Mouse (Mus musculus) embryonic facial prominence, embryonic 13.5 days (tissue): Measurements from ENCODE around the gene St7. TPM values are rescaled to one million over a fixed set of nuclear protein-coding genes. Genes with fewer than 3 reads are reported as not detected.

ENCODE experiments used
- ATAC-seq: fragments of 200-750 bp; cut with Nextera tagmentation; 2 replicates; pipeline ENCODE4 v1.8.0; 2017; ENCODE audit warnings: low read depth; ENCODE audit not compliant: insufficient number of reproducible peaks, insufficient read depth, low FRiP score, low TSS enrichment
- H3K27ac ChIP-seq: fragments of 300-500 bp; sonication (generic); 2 replicates; pipeline ENCODE4 v1.5.1; 2015; ENCODE audit warnings: moderate library complexity, mild to moderate bottlenecking, inconsistent platforms
- H3K27me3 ChIP-seq: fragments of 300-500 bp; sonication (generic); 2 replicates; pipeline ENCODE4 v1.6.1; 2015; ENCODE audit warnings: mild to moderate bottlenecking, inconsistent platforms
- H3K36me3 ChIP-seq: fragments of 300-500 bp; sonication (generic); 2 replicates; pipeline ENCODE4 v1.6.1; 2015; ENCODE audit warnings: mild to moderate bottlenecking, inconsistent platforms
- H3K4me1 ChIP-seq: fragments of 300-500 bp; sonication (generic); 2 replicates; pipeline ENCODE4 v1.6.1; 2015; ENCODE audit warnings: inconsistent platforms
- H3K4me2 ChIP-seq: fragments of 300-500 bp; sonication (generic); 2 replicates; pipeline ENCODE4 v1.6.1; 2015; ENCODE audit warnings: moderate library complexity, mild to moderate bottlenecking, inconsistent platforms
- H3K4me3 ChIP-seq: fragments of 300-500 bp; sonication (generic); 2 replicates; pipeline ENCODE4 v1.5.1; 2015; ENCODE audit warnings: mild to moderate bottlenecking, inconsistent platforms
- H3K9ac ChIP-seq: fragments of 300-500 bp; sonication (generic); 2 replicates; pipeline ENCODE4 v1.6.1; 2015; ENCODE audit warnings: mild to moderate bottlenecking, inconsistent platforms
- H3K9me3 ChIP-seq: fragments of 300-500 bp; sonication (generic); 2 replicates; pipeline ENCODE4 v1.6.1; 2016; ENCODE audit warnings: inconsistent platforms
- WGBS: fragments of 180-500 bp; shearing (Covaris S2); methylation state at CpG from one replicate; pipeline ENCODE4 v1.1.7; 2015; ENCODE audit warnings: mixed read lengths; 5-methylcytosine and 5-hydroxymethylcytosine counted together
- polyA plus RNA-seq: library from polyadenylated mRNA; unstranded; fragments of >200 nt; fragmentation: Nextera tagmentation; extraction: Ambion mirVana; gene quantifications from 2 replicates; pipeline ENCODE4 v1.2.1, GENCODE M21; 2015

The St7 gene
- polyA plus RNA-seq, 1 experiment from 2014 or later: 25.7 TPM

GRCm38 (mm10) chr6:17790251-17790650, 97.5 kb downstream of the St7 start:
- no peak overlapping the region for H3K4me2 ChIP-seq
- ATAC-seq: no peak
- H3K36me3 ChIP-seq: no peaks in the 10 kb centered on the region

GRCm38 (mm10) chr6:17793471-17793870, 100.7 kb downstream of the St7 start:
- no peak overlapping the region for H3K9ac ChIP-seq
- H3K4me2 ChIP-seq: no peak overlapping the region
- H3K4me3 ChIP-seq: no peak overlapping the region
- no peaks in the 10 kb centered on the region for H3K36me3 ChIP-seq
- H3K27me3 ChIP-seq: no peaks in the 10 kb centered on the region
- 95% methylated on average over 3 of the region's 3 CpGs for WGBS
- ATAC-seq: no peak
- H3K9me3 ChIP-seq: no peaks in the 10 kb centered on the region
- H3K4me1 ChIP-seq: no peaks in the 10 kb centered on the region
- H3K27ac ChIP-seq: no peak overlapping the region

More at GRCm38 (mm10) chr6:17790251-17790650, 97.5 kb downstream of the St7 start:
- Histone ChIP-seq H3K4me1 (no peaks in the 10 kb centered on the region), H3K27me3 (no peaks in the 10 kb centered on the region), H3K9ac (no peak overlapping the region), H3K4me3 (no peak overlapping the region), H3K9me3 (no peaks in the 10 kb centered on the region), H3K27ac (no peak overlapping the region)
- WGBS: 69% methylated on average over 1 of the region's 1 CpGs

- Histone ChIP-seq H3K36me3 (no peaks in the 10 kb centered on the region), H3K27ac (no peak overlapping the region), H3K9me3 (no peaks in the 10 kb centered on the region), H3K4me3 (no peak overlapping the region), H3K4me1 (no peaks in the 10 kb centered on the region), H3K4me2 (no peak overlapping the region), H3K27me3 (no peaks in the 10 kb centered on the region), H3K9ac (no peak overlapping the region)
- WGBS: 88% methylated on average over 5 of the region's 5 CpGs
- no peak for ATAC-seq
These were observed 104.6 kb downstream of the St7 start for GRCm38 (mm10) chr6:17797271-17797713.

- Histone ChIP-seq H3K27me3 (no peaks in the 10 kb centered on the region), H3K4me3 (no peak overlapping the region), H3K27ac (no peak overlapping the region), H3K4me1 (no peaks in the 10 kb centered on the region), H3K9ac (no peak overlapping the region), H3K4me2 (no peak overlapping the region), H3K36me3 (no peaks in the 10 kb centered on the region), H3K9me3 (no peaks in the 10 kb centered on the region)
- ATAC-seq: no peak
- WGBS: 88% methylated on average over 5 of the region's 5 CpGs
These were observed 108.0 kb downstream of the St7 start for GRCm38 (mm10) chr6:17800694-17801093.

- Histone ChIP-seq H3K4me2 (no peak overlapping the region), H3K9ac (no peak overlapping the region), H3K9me3 (no peaks in the 10 kb centered on the region), H3K27me3 (no peaks in the 10 kb centered on the region), H3K27ac (no peak overlapping the region), H3K36me3 (no peaks in the 10 kb centered on the region), H3K4me3 (no peak overlapping the region), H3K4me1 (no peaks in the 10 kb centered on the region)
- ATAC-seq: no peak
- 76% methylated on average over 3 of the region's 3 CpGs for WGBS
These were observed 111.7 kb downstream of the St7 start for GRCm38 (mm10) chr6:17804468-17804867.

- Histone ChIP-seq H3K4me3 (no peak overlapping the region), H3K4me2 (no peak overlapping the region), H3K27me3 (no peaks in the 10 kb centered on the region), H3K36me3 (no peaks in the 10 kb centered on the region), H3K27ac (no peak overlapping the region), H3K4me1 (no peaks in the 10 kb centered on the region), H3K9ac (no peak overlapping the region), H3K9me3 (no peaks in the 10 kb centered on the region)
- 23% methylated on average over 4 of the region's 4 CpGs for WGBS
- ATAC-seq: no peak
These were observed 113.8 kb downstream of the St7 start for GRCm38 (mm10) chr6:17806569-17806968.

- no peak overlapping the region for H3K4me3 ChIP-seq
- no peaks in the 10 kb centered on the region for H3K36me3 ChIP-seq
- H3K27me3 ChIP-seq: no peaks in the 10 kb centered on the region
- H3K4me2 ChIP-seq: no peak overlapping the region
- no peak overlapping the region for H3K27ac ChIP-seq
- no peaks in the 10 kb centered on the region for H3K9me3 ChIP-seq
- no peak for ATAC-seq
- H3K9ac ChIP-seq: no peak overlapping the region
- 82% methylated on average over 2 of the region's 2 CpGs for WGBS
- no peaks in the 10 kb centered on the region for H3K4me1 ChIP-seq
These were observed 118.3 kb downstream of the St7 start for GRCm38 (mm10) chr6:17811063-17811462.

- no peaks in the 10 kb centered on the region for H3K9me3 ChIP-seq
- no peaks in the 10 kb centered on the region for H3K36me3 ChIP-seq
- no peak overlapping the region for H3K27ac ChIP-seq
- no peak overlapping the region for H3K4me2 ChIP-seq
- H3K9ac ChIP-seq: no peak overlapping the region
- H3K4me1 ChIP-seq: no peaks in the 10 kb centered on the region
- H3K4me3 ChIP-seq: no peak overlapping the region
- H3K27me3 ChIP-seq: no peaks in the 10 kb centered on the region
- no peak for ATAC-seq
These were observed 118.8 kb downstream of the St7 start for GRCm38 (mm10) chr6:17811531-17811930.

GRCm38 (mm10) chr6:17814074-17814649, 121.4 kb downstream of the St7 start:
- 54% methylated on average over 2 of the region's 2 CpGs for WGBS
- Histone ChIP-seq H3K4me2 (no peak overlapping the region), H3K27me3 (no peaks in the 10 kb centered on the region), H3K36me3 (no peaks in the 10 kb centered on the region), H3K27ac (no peak overlapping the region), H3K4me3 (no peak overlapping the region), H3K9me3 (no peaks in the 10 kb centered on the region), H3K9ac (no peak overlapping the region), H3K4me1 (peaks cover 8% of the 10 kb centered on the region)
- no peak for ATAC-seq

GRCm38 (mm10) chr6:17816865-17817435, 124.2 kb downstream of the St7 start:
- Histone ChIP-seq H3K4me2 (no peak overlapping the region; the same call in 1 of the 2 replicates), H3K4me3 (no peak overlapping the region), H3K27ac (no peak overlapping the region), H3K4me1 (peaks cover 8% of the 10 kb centered on the region), H3K36me3 (0 out of 2 replicates have a peak, but pooled peaks cover 1% of the 10 kb centered on the region), H3K27me3 (no peaks in the 10 kb centered on the region), H3K9ac (no peak overlapping the region), H3K9me3 (no peaks in the 10 kb centered on the region)
- no peak for ATAC-seq
- 21% methylated on average over 3 of the region's 3 CpGs for WGBS

- H3K4me2 ChIP-seq: no peak overlapping the region
- H3K9me3 ChIP-seq: no peaks in the 10 kb centered on the region
- H3K36me3 ChIP-seq: 0 out of 2 replicates have a peak, but pooled peaks cover 3% of the 10 kb centered on the region
- no peaks in the 10 kb centered on the region for H3K4me1 ChIP-seq
- WGBS: 90% methylated on average over 2 of the region's 2 CpGs
- H3K27ac ChIP-seq: no peak overlapping the region
- no peak overlapping the region for H3K9ac ChIP-seq
- H3K27me3 ChIP-seq: no peaks in the 10 kb centered on the region
- no peak for ATAC-seq
- no peak overlapping the region for H3K4me3 ChIP-seq
These were observed 130.9 kb downstream of the St7 start for GRCm38 (mm10) chr6:17823614-17824013.

- H3K9me3 ChIP-seq: no peaks in the 10 kb centered on the region
- no peak overlapping the region for H3K9ac ChIP-seq
- no peak overlapping the region for H3K4me3 ChIP-seq
- 87% methylated on average over 1 of the region's 1 CpGs for WGBS
- H3K27ac ChIP-seq: no peak overlapping the region
- 0 out of 2 replicates have a peak, but pooled peaks cover 3% of the 10 kb centered on the region for H3K36me3 ChIP-seq
- H3K27me3 ChIP-seq: no peaks in the 10 kb centered on the region
- no peak for ATAC-seq
- H3K4me1 ChIP-seq: no peaks in the 10 kb centered on the region
- H3K4me2 ChIP-seq: no peak overlapping the region
These were observed 132.0 kb downstream of the St7 start for GRCm38 (mm10) chr6:17824735-17825134.
